Mouse (Mus musculus) lung, adult 10 weeks (tissue): ENCODE measurements around the gene Gm9857. TPM values are rescaled to one million over a fixed set of nuclear protein-coding genes. Genes with fewer than 3 reads are reported as not detected.

ENCODE experiments used
- polyA plus RNA-seq: library from polyadenylated mRNA; stranded (reverse); fragments of 350-450 nt; fragmentation: Illumina TruSeq; extraction: RNeasy Lipid Tissue Mini Kit (QIAGEN cat#74804); gene quantifications from one replicate; pipeline ENCODE4 v1.2.3, GENCODE M21; 2014; ENCODE audit warnings: low read depth, low replicate concordance; ENCODE audit not compliant: insufficient read depth

The Gm9857 gene
- not detected for polyA plus RNA-seq

GRCm38 (mm10) chr3:108940001-108940633 lies at the start of gene Gm9857:
TSS of gene Gm9857 (minus strand) at chr3:108940445.

GRCm38 (mm10) chr3:108939573-108939972 lies 672 bp downstream of the Gm9857 start, which contains the start of gene Henmt1:
TSS of gene Henmt1 (plus strand) at chr3:108939873.

GRCm38 (mm10) chr3:108911548-108912413 lies 28.5 kb downstream of the Gm9857 start, which contains the start of gene Prpf38b:
TSS of gene Prpf38b (minus strand) at chr3:108911727.

Other genes starting within 250 kb of the Gm9857 start
- 5.9 TPM for gene Gpsm2, start 218.1 kb downstream of the Gm9857 start, polyA plus RNA-seq
- not detected for gene Aknad1, start 200.8 kb downstream of the Gm9857 start, polyA plus RNA-seq
- gene Stxbp3, start 99.9 kb downstream of the Gm9857 start, polyA plus RNA-seq, result 38.9 TPM
- 1.1 TPM for gene Fndc7, start 50.4 kb downstream of the Gm9857 start, polyA plus RNA-seq
- gene Prpf38b, start 28.7 kb downstream of the Gm9857 start, polyA plus RNA-seq, result 31.5 TPM
- gene Henmt1, start 572 bp downstream of the Gm9857 start, polyA plus RNA-seq, result 0.21 TPM
- gene Fam102b, start 87.2 kb upstream of the Gm9857 start, polyA plus RNA-seq, result 13.0 TPM
- gene Slc25a54, start 140.0 kb upstream of the Gm9857 start, polyA plus RNA-seq, result not detected
- gene Slc25a24, start 182.7 kb upstream of the Gm9857 start, polyA plus RNA-seq, result 11.4 TPM